Mouse (Mus musculus) forebrain, embryonic 12.5 days (tissue): ENCODE data around the gene Tmem210. TPM values are rescaled to one million over a fixed set of nuclear protein-coding genes. Genes with fewer than 3 reads are reported as not detected.

Experiments used
- ATAC-seq: fragments of 200-750 bp; cut with Nextera tagmentation; 2 replicates; pipeline ENCODE4 v1.8.0; 2017; ENCODE audit warnings: moderate TSS enrichment; ENCODE audit not compliant: low FRiP score
- H3K27ac ChIP-seq: fragments of 300-500 bp; sonication (generic); 2 replicates; pipeline ENCODE4 v1.5.1; 2016; ENCODE audit warnings: mild to moderate bottlenecking
- H3K27me3 ChIP-seq: fragments of 300-500 bp; sonication (generic); 2 replicates; pipeline ENCODE4 v1.6.1; 2016; ENCODE audit warnings: mild to moderate bottlenecking
- H3K36me3 ChIP-seq: fragments of 300-500 bp; sonication (generic); replicated peaks from 2 replicates; pipeline ENCODE4 v1.6.1; 2016; ENCODE audit warnings: mild to moderate bottlenecking
- H3K4me1 ChIP-seq: fragments of 300-500 bp; sonication (generic); 2 replicates; pipeline ENCODE4 v1.6.1; 2016
- H3K4me2 ChIP-seq: fragments of 300-500 bp; sonication (generic); 2 replicates; pipeline ENCODE4 v1.6.1; 2016; ENCODE audit warnings: mild to moderate bottlenecking, moderate library complexity
- H3K4me3 ChIP-seq: fragments of 300-500 bp; sonication (generic); replicated peaks from 2 replicates; pipeline ENCODE4 v1.5.1; 2016; ENCODE audit warnings: mild to moderate bottlenecking
- H3K9ac ChIP-seq: fragments of 300-500 bp; sonication (generic); 2 replicates; pipeline ENCODE4 v1.6.1; 2016; ENCODE audit warnings: mild to moderate bottlenecking
- H3K9me3 ChIP-seq: fragments of 300-500 bp; sonication (generic); 2 replicates; pipeline ENCODE4 v1.6.1; 2016
- WGBS: fragments of 180-500 bp; shearing (Covaris S2); methylation state at CpG from one replicate; pipeline ENCODE4 v1.1.7; 2016; 5-methylcytosine and 5-hydroxymethylcytosine counted together
- polyA plus RNA-seq: library from polyadenylated mRNA; unstranded; fragments of >200 nt; fragmentation: Nextera tagmentation; extraction: Ambion mirVana; gene quantifications from 2 replicates; pipeline ENCODE4 v1.2.1, GENCODE M21; 2016

Tmem210 gene
- polyA plus RNA-seq, result not detected in 2 replicates

DNA sequence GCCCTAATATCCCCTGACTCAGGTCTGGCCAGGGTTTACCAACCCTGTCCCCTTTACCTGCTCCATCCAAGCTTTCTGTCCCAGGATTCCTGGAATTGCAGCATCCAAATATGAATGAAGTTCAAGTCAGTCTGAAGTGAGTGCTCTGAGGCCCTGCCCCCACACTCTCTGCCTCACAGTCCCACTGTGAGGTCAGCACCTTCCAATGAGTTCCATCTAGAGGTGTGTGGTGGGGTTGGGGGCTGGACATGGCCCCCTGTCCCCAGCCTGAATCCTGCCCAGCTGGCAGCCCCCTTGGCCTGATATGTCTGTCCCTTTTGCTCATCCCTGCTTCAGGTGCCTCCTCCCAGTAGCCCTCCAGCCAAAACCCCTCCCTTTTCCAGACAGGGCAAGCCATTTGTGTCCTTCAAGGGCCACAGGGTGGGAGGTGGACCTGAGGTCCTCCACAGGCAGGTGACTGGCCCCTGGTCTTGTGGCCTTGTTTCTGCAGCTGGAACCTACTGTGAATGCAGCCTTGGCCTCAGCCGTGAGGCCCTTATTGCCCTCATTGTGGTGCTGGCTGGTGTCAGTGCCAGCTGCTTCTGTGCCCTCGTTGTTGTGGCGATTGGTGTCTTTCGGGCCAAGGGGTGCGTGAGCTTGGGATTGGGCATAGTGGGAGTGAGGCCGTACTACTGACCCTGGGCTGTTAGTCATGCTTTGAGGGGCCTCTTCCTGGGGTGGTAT is at the start of gene Tmem210:
TSS of gene Tmem210 (plus strand) at position 219 of the 723 bp plus-strand sequence.
- H3K9ac ChIP-seq, result no peak within 1 kb of the TSS
- WGBS, result 86% methylated on average over 6 of the region's 6 CpGs
- H3K4me3 ChIP-seq, result no peak within 1 kb of the TSS
- H3K36me3 ChIP-seq, result peaks cover 36% of the 10 kb centered on the region
- peaks cover 66% of the 10 kb centered on the region for H3K27me3 ChIP-seq
- H3K27ac ChIP-seq, result no peak within 1 kb of the TSS
- H3K4me2 ChIP-seq, result no peak within 1 kb of the TSS
- ATAC-seq, result no peak
- no peaks in the 10 kb centered on the region for H3K9me3 ChIP-seq
- H3K4me1 ChIP-seq, result peaks cover 19% of the 10 kb centered on the region

DNA sequence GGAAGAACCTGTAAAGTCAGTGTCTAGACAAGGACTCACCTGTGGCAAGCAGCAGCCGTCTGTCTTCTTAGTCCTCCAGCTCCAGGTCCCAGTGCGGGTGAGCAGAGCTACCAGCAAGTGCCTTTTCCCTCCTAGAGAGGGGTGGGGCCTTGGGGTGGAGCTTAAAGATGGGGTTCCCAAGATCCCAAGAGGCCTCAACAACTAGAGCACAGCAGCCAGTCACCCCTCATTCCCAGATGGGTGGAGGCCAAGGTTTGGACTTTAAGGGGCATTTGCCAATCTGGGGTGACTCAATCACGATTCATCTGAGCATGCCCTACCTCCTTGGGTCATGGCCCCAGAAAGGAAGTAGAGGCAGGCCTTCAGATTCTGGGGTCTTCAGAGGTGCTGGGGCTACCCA is 48.2 kb upstream of the Tmem210 start:
- Histone ChIP-seq H3K27me3 (peaks cover 51% of the 10 kb centered on the region), H3K27ac (no peak overlapping the region), H3K9ac (no peak overlapping the region), H3K9me3 (no peaks in the 10 kb centered on the region), H3K4me1 (peaks cover 31% of the 10 kb centered on the region), H3K4me3 (no peak overlapping the region), H3K4me2 (no peak overlapping the region), H3K36me3 (0 out of 2 replicates have a peak, but pooled peaks cover 3% of the 10 kb centered on the region)
- 88% methylated on average over 3 of the region's 3 CpGs for WGBS
- no peak for ATAC-seq

DNA sequence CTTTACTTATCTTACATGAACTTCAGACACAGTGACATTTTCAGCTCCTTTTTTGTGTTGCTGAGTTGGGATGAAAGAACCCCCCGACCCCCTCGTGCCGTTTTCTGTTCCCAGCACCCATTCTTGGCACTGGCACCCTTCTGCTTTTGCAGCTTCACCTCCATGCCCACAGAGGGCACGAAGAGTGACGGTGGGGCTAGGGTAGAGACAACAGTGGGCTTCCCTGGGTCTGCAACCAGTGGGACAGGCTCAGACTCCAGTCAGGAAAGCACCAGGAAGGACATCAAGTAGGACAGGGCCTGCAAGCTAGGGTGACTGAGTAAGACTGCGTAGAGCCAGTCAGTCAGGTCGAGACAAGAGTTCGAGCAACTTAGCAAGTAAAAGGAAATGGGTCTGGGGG is 47.6 kb upstream of the Tmem210 start:
- no peak overlapping the region for H3K9ac ChIP-seq
- peak overlapping the region; percentile 64 for H3K4me3 ChIP-seq
- ATAC-seq, result peak; percentile 11
- no peaks in the 10 kb centered on the region for H3K9me3 ChIP-seq
- peaks cover 31% of the 10 kb centered on the region for H3K4me1 ChIP-seq
- H3K36me3 ChIP-seq, result 0 out of 2 replicates have a peak, but pooled peaks cover 3% of the 10 kb centered on the region
- peaks cover 45% of the 10 kb centered on the region for H3K27me3 ChIP-seq
- peak overlapping the region; percentile 97 for H3K4me2 ChIP-seq
- 0 out of 2 replicates have a peak overlapping the region, but pooled peaks have one; percentile 61 for H3K27ac ChIP-seq
- 46% methylated on average over 8 of the region's 8 CpGs for WGBS

DNA sequence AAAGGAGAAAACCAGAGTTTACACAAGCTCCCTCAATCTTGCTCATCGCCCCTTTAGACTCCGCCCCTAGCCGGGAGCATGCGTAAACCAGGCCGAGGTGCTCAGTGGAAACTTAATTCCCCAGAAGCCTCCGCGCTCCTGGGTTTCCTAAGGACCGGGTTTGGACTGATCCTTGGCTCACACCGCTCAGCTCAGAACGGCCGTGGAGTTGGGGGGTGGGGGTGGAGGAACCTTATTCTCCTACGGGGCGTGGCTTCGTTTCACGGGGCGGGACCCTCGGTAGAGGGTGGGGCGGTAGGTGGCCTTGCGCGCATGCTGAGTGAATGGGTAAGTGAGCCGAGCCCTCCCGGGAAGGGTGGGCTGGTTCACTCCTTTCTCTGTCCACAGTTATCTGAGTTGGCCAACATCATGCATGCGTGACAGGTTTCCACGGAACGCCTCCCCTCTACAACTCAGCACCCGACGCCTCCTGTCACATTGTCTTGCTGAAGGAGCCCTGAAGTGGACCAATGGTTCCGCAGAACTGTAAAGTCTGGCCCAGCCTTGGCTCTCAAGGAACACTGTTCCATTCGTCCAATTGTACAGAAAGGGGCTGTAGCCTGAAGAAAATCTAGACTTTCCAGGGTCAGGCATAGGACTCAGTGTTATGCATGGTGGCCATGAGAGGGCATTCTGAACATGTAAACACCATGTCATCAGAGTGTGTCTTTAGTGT is 47.1 kb upstream of the Tmem210 start:
- Histone ChIP-seq H3K27ac (peak overlapping the region; percentile 61; the same call in 1 of the 2 replicates), H3K9ac (peak overlapping the region; percentile 49), H3K4me2 (peak overlapping the region; percentile 97), H3K36me3 (peaks cover 9% of the 10 kb centered on the region; the same call in 1 of the 2 replicates), H3K4me3 (peak overlapping the region; percentile 64), H3K27me3 (peaks cover 40% of the 10 kb centered on the region), H3K9me3 (no peaks in the 10 kb centered on the region), H3K4me1 (peaks cover 31% of the 10 kb centered on the region)
- 1% methylated on average over 29 of the region's 29 CpGs for WGBS
- peak; percentile 80 for ATAC-seq

DNA sequence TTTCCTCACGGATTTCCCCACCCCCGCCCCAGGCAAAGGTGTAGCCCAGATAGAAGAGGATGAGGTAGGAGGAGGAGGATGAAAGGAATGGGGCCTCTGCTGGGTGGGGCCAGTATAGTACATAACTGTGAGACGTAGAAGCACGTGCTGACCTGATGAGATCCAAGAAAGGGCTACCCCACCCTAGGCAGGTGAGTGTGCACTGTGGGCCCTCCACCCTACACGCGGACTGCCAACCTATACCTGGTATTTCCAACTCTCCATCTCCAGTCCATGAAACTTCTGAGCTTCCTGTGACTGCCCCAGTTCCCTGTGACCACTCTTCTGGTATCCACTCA is 46.5 kb upstream of the Tmem210 start:
- peak overlapping the region; percentile 77 for H3K9ac ChIP-seq
- H3K4me3 ChIP-seq, result peak overlapping the region; percentile 64
- 24% methylated on average over 6 of the region's 6 CpGs for WGBS
- ATAC-seq, result peak; percentile 25
- H3K4me1 ChIP-seq, result peaks cover 31% of the 10 kb centered on the region
- peaks cover 13% of the 10 kb centered on the region; the same call in 1 of the 2 replicates for H3K36me3 ChIP-seq
- peak overlapping the region; percentile 97 for H3K4me2 ChIP-seq
- H3K9me3 ChIP-seq, result no peaks in the 10 kb centered on the region
- peaks cover 34% of the 10 kb centered on the region for H3K27me3 ChIP-seq
- H3K27ac ChIP-seq, result 0 out of 2 replicates have a peak overlapping the region, but pooled peaks have one; percentile 61

DNA sequence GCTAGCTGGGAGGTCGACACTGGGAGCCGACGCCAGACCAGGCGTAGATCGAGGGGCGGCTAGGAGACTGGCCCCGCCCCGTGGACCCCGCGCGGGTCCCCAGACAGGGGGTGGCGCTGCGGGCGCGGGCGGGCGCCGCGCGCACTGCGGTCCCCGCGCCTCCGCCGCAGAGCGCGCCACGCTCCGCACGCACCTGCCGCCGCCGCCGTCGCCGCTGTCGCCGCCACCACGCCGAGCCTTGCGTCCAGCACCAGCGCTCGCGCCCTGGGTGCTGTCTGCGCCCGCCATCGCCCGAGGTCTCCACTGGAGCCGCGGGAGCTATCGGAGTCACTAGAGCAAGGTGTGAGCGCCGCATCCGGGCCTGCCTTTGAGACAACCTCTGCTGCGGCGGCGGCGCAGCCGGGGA is 45.8 kb upstream of the Tmem210 start, which contains the start of the genes Rnf208 and Cysrt1:
TSS of gene Rnf208 (plus strand) at position 155 of the 406 bp plus-strand sequence.
TSS of gene Cysrt1 (minus strand) at position 352 of the 406 bp plus-strand sequence.
- Histone ChIP-seq H3K4me3 (peak within 1 kb of the TSS; percentile 64), H3K27ac (0 out of 2 replicates have a peak within 1 kb of the TSS, but pooled peaks have one; percentile 61), H3K9ac (peak within 1 kb of the TSS; percentile 77), H3K36me3 (peaks cover 16% of the 10 kb centered on the region; the same call in 1 of the 2 replicates), H3K4me2 (peak within 1 kb of the TSS; percentile 97), H3K4me1 (peaks cover 31% of the 10 kb centered on the region), H3K9me3 (no peaks in the 10 kb centered on the region), H3K27me3 (peaks cover 32% of the 10 kb centered on the region)
- peak; percentile 60 for ATAC-seq
- under 1% methylated on average over 32 of the region's 59 CpGs for WGBS

DNA sequence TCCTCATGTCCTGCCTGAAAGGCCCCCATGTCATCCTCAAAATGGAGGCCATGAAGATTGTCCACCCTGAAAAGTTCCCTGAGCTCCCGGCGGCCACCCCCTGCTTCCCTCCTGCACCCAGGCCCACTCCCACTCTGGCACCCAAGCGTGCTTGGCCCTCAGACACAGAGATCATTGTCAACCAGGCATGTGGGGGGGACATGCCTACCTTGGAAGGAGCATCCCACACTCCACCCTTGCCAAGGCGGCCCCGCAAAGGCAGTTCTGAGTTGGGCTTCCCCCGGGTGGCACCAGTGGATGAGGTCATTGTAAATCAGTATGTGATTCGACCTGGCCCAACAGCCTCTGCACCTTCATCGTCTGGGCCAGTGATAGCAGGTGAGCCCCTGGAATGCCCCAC is 44.6 kb upstream of the Tmem210 start:
- no peak overlapping the region for H3K4me3 ChIP-seq
- H3K27me3 ChIP-seq, result peaks cover 26% of the 10 kb centered on the region
- H3K9ac ChIP-seq, result peak overlapping the region; percentile 77; the same call in 1 of the 2 replicates
- H3K27ac ChIP-seq, result no peak overlapping the region
- no peak for ATAC-seq
- whole genome bisulfite sequencing, result 82% methylated on average over 8 of the region's 8 CpGs
- peaks cover 31% of the 10 kb centered on the region for H3K4me1 ChIP-seq
- no peaks in the 10 kb centered on the region for H3K9me3 ChIP-seq
- peak overlapping the region; percentile 97 for H3K4me2 ChIP-seq
- H3K36me3 ChIP-seq, result peaks cover 29% of the 10 kb centered on the region

DNA sequence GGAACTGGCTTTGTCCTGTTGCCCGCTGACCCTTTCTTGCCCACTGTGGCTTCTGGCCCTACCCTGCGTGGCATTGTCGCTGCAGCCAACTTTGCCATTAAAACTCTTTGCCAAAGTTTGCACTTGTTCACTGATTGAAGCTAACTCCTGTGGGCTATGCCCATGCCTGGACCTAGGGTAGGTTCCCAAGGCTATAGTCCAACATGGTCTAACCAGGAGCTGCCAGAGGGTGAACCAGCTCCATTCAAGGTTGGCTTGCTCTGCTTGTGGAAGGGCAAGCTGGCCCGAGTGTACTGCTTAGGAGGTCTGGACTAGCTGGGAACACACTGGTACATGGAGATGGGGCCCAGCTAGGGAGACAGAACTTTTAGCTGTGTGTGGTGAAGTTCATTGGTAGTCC is 43.8 kb upstream of the Tmem210 start:
- Histone ChIP-seq H3K27ac (no peak overlapping the region), H3K27me3 (peaks cover 21% of the 10 kb centered on the region), H3K4me2 (no peak overlapping the region), H3K36me3 (peaks cover 37% of the 10 kb centered on the region), H3K4me3 (no peak overlapping the region), H3K4me1 (peaks cover 31% of the 10 kb centered on the region), H3K9me3 (no peaks in the 10 kb centered on the region), H3K9ac (no peak overlapping the region)
- 89% methylated on average over 4 of the region's 4 CpGs for WGBS
- ATAC-seq, result no peak

DNA sequence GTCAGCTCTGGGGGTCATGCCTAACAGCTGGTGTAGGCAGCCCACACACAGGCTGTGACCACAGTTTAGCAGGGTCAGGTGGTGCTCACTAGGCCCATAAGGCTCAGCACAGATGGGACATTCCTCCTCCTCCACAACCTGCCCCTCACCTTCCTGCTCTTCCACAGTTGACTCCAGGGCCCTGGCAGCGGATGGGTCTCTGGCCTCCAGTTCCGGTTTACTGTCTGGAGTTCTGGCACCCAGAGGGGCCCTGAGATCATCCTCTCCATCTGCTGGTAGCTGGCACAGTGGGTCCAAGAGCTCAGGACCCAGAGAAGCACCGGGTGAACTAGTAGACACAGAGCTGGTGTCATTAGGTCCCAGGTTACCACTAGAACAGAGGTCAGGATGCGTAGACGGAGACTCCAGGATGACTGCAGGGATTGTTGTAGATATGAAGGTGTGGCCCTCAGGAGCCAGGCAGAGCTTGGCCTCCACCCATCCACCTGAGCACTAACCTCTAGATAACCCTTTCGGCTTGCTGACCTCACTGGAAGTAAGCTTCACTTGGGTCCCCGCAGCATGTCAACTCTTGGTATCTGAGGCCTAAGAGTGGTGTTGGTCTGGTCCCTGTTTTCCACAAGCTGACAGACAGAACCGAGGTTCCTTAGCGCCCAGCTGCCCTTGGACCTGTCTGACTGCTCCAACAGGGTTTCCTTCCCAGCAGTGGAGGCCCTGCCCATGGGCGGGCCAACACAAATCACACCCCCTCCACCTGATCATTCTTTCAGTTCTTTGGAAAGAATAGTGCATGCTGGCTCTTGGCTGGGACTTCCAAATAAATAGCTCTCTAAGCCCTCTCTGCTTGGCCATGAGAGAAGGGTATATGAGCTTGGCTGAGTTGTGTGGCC is 41.5 kb upstream of the Tmem210 start, which contains the start of gene AL732309.1:
TSS of gene AL732309.1 (minus strand) at position 681 of the 890 bp plus-strand sequence.
- Histone ChIP-seq H3K4me2 (no peak within 1 kb of the TSS), H3K27me3 (peaks cover 11% of the 10 kb centered on the region), H3K27ac (no peak within 1 kb of the TSS), H3K9ac (no peak within 1 kb of the TSS), H3K4me3 (no peak within 1 kb of the TSS), H3K9me3 (no peaks in the 10 kb centered on the region), H3K36me3 (peaks cover 59% of the 10 kb centered on the region), H3K4me1 (peaks cover 18% of the 10 kb centered on the region)
- ATAC-seq, result no peak
- WGBS, result 90% methylated on average over 10 of the region's 10 CpGs

DNA sequence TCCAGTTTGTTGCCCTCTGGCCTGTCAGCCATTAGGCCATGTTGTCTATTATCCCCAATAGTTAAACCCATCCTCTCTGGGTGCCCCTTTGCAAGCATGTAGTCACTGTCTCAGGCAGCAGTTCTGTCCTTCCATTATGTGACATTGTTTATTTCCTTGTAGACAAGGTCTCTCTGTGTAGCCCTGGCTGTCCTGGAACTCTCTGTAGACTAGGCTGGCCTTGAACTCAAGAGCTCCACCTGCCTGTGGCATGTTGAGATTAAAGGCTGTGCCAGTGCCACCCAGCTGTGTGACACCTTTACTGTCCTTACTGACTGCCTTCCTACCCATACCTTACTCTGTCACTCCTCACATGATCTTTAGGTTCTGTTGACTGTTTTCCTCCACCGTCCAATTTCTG is 35.6 kb upstream of the Tmem210 start:
- no peak overlapping the region for H3K4me2 ChIP-seq
- peaks cover 50% of the 10 kb centered on the region for H3K36me3 ChIP-seq
- no peak overlapping the region for H3K27ac ChIP-seq
- WGBS, result 96% methylated on average over 1 of the region's 1 CpGs
- H3K27me3 ChIP-seq, result no peaks in the 10 kb centered on the region
- H3K4me3 ChIP-seq, result no peak overlapping the region
- H3K9me3 ChIP-seq, result no peaks in the 10 kb centered on the region
- no peak for ATAC-seq
- no peak overlapping the region for H3K9ac ChIP-seq
- H3K4me1 ChIP-seq, result peaks cover 23% of the 10 kb centered on the region

DNA sequence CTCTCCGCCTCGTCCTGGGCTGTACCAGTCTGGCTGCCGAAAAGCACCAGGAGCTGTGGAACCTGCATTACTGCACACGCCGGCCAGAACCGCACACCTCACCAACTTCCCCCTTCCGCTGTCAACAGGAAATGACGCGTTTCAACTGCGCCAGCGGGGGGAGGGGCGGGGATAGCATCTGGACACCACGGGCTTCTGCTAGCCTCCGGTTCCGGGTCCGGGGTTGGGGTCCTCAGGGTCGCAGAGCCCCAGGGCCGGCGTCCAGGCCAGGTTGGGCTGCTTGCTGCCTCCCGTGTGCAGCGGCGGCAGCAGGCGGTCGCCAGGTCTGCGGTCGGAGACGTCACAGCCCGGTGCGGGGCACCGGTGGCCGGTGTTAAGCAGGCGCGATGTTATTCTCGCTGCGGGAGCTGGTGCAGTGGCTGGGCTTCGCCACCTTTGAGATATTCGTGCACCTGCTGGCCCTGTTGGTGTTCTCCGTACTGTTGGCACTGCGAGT is 32.6 kb upstream of the Tmem210 start, which contains the start of gene Tmem203:
TSS of gene Tmem203 (plus strand) at position 156 of the 496 bp plus-strand sequence.
- H3K4me3 ChIP-seq, result peak within 1 kb of the TSS; percentile 75
- peak within 1 kb of the TSS; percentile 74 for H3K27ac ChIP-seq
- no peaks in the 10 kb centered on the region for H3K9me3 ChIP-seq
- peak within 1 kb of the TSS; percentile 88 for H3K9ac ChIP-seq
- H3K27me3 ChIP-seq, result no peaks in the 10 kb centered on the region
- ATAC-seq, result peak; percentile 93
- H3K4me1 ChIP-seq, result peaks cover 23% of the 10 kb centered on the region
- 0% methylated on average over 39 of the region's 39 CpGs for WGBS
- peaks cover 21% of the 10 kb centered on the region for H3K36me3 ChIP-seq
- H3K4me2 ChIP-seq, result peak within 1 kb of the TSS; percentile 97
